Mouse (Mus musculus) heart, postnatal 0 days (tissue): ENCODE results near the gene Csf3r. TPM values are rescaled to one million over a fixed set of nuclear protein-coding genes. Genes with fewer than 3 reads are reported as not detected.
A peak's percentile ranks its signal among the peaks of the same experiment; 100 is the strongest.

ENCODE experiments used
- ATAC-seq: fragments of 200-750 bp; cut with Nextera tagmentation; 2 replicates; pipeline ENCODE4 v1.8.0; 2017; ENCODE audit warnings: low read depth, moderate number of reproducible peaks, moderate library complexity; ENCODE audit not compliant: insufficient read depth
- DNase-seq: peaks from one replicate; pipeline ENCODE4 v3.0.0-alpha.2; 2016; ENCODE audit warnings: low spot score
- H3K27ac ChIP-seq: fragments of 300-500 bp; sonication (generic); 2 replicates; pipeline ENCODE4 v1.5.1; 2014; ENCODE audit warnings: low read depth, mild to moderate bottlenecking
- H3K27me3 ChIP-seq: fragments of 300-500 bp; sonication (generic); 2 replicates; pipeline ENCODE4 v1.6.1; 2014; ENCODE audit warnings: low read length, mixed read lengths; ENCODE audit not compliant: control insufficient read depth, insufficient read depth
- H3K36me3 ChIP-seq: fragments of 300-500 bp; sonication (generic); replicated peaks from 2 replicates; pipeline ENCODE4 v1.6.1; 2014; ENCODE audit warnings: low read length, mixed read lengths; ENCODE audit not compliant: control insufficient read depth, insufficient read depth
- H3K4me1 ChIP-seq: fragments of 300-500 bp; sonication (generic); 2 replicates; pipeline ENCODE4 v1.6.1; 2014; ENCODE audit warnings: antibody characterized with exemption; ENCODE audit not compliant: control insufficient read depth, insufficient read depth
- H3K4me2 ChIP-seq: fragments of 300-500 bp; sonication (generic); 2 replicates; pipeline ENCODE4 v1.6.1; 2014; ENCODE audit warnings: low read depth, mild to moderate bottlenecking, low read length, moderate library complexity
- H3K4me3 ChIP-seq: fragments of 300-500 bp; sonication (generic); 2 replicates; pipeline ENCODE4 v1.5.1; 2014; ENCODE audit warnings: low read depth, low read length
- H3K9ac ChIP-seq: fragments of 300-500 bp; sonication (generic); replicated peaks from 2 replicates; pipeline ENCODE4 v1.6.1; 2014; ENCODE audit warnings: low read depth, low read length, mixed read lengths
- H3K9me3 ChIP-seq: fragments of 300-500 bp; sonication (generic); replicated peaks from 2 replicates; pipeline ENCODE4 v1.6.1; 2016; ENCODE audit warnings: low read length; ENCODE audit not compliant: control insufficient read depth
- CTCF ChIP-seq: IDR thresholded peaks from 2 replicates; pipeline ENCODE4 v1.5.1; 2016; ENCODE audit warnings: antibody characterized with exemption, control low read depth, low read depth
- EP300 ChIP-seq: IDR thresholded peaks from 2 replicates; pipeline ENCODE4 v1.6.1; 2016; ENCODE audit warnings: antibody characterized with exemption, low read depth
- WGBS: fragments of 180-500 bp; shearing (Covaris S2); extraction: QIAGEN DNeasy Blood & Tissue Kit; methylation state at CpG from one replicate; pipeline ENCODE4 v1.1.7; 2014; 5-methylcytosine and 5-hydroxymethylcytosine counted together
- polyA plus RNA-seq: library from polyadenylated mRNA; unstranded; fragments of >200 nt; fragmentation: Nextera tagmentation; extraction: Ambion mirVana; gene quantifications from 2 replicates; pipeline ENCODE4 v1.2.1, GENCODE M21; 2015
- total RNA-seq: library from RNA; depleted of rRNA; stranded (reverse); fragments of >200 nt; gene quantifications from 2 replicates; pipeline ENCODE4 v1.2.3, GENCODE M21; 2014; ENCODE audit warnings: low replicate concordance

The Csf3r gene
- total and polyA plus RNA-seq, 2 experiments from 2014 or later: 0.48 to 2.6 TPM

DNA sequence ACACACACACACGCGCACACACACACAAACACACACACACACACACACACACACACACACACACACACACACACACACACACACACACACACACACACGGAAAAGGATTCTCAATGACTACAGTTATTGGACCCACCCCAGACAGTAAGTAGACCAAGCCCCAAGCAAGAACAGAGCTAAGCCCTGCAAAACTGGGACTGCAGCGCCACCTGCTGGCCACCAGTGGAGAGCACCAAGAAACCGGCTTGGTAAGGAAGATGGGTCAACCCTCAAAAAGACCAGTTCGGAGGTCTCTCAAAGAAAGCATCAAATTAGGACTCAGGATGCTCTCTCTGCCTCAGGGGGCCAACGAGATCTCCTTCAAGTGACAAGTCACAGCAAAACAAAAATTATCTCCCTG is 34.2 kb upstream of the Csf3r start:
- Histone ChIP-seq H3K9me3 (no peaks in the 10 kb centered on the region), H3K9ac (no peak overlapping the region), H3K36me3 (no peaks in the 10 kb centered on the region), H3K27me3 (0 out of 2 replicates have a peak, but pooled peaks cover 7% of the 10 kb centered on the region), H3K27ac (no peak overlapping the region), H3K4me3 (no peak overlapping the region), H3K4me1 (no peaks in the 10 kb centered on the region), H3K4me2 (no peak overlapping the region)
- 15% methylated on average over 5 of the region's 7 CpGs for WGBS
- TF ChIP-seq CTCF (peak; percentile 73), EP300 (no peak)
- ATAC-seq (no peak), DNase-seq (no peak)

DNA sequence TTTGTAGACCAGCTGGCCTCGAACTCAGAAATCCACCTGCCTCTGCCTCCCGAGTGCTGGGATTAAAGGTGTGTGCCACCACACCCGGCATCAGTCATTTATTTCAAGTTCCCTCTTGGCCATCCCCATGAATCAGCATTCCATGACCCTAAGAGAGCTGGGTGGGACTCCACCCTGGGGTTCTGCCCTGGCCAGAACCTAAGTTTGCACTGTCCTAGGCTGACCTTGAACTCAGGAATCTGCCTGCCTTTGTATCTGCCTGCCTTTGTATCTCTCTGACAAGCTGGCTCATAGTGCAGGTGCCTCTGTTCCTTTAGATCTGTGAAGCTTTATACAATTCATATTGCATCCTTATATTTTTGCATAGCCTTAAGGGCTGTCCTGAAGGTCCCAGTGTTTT is 32.1 kb upstream of the Csf3r start:
- Histone ChIP-seq H3K27ac (no peak overlapping the region), H3K4me3 (no peak overlapping the region), H3K4me1 (no peaks in the 10 kb centered on the region), H3K27me3 (0 out of 2 replicates have a peak, but pooled peaks cover 7% of the 10 kb centered on the region), H3K36me3 (no peaks in the 10 kb centered on the region), H3K4me2 (no peak overlapping the region), H3K9me3 (no peaks in the 10 kb centered on the region), H3K9ac (no peak overlapping the region)
- ATAC-seq (no peak), DNase-seq (no peak)
- WGBS: 55% methylated on average over 3 of the region's 3 CpGs
- TF ChIP-seq EP300 (no peak), CTCF (no peak)

DNA sequence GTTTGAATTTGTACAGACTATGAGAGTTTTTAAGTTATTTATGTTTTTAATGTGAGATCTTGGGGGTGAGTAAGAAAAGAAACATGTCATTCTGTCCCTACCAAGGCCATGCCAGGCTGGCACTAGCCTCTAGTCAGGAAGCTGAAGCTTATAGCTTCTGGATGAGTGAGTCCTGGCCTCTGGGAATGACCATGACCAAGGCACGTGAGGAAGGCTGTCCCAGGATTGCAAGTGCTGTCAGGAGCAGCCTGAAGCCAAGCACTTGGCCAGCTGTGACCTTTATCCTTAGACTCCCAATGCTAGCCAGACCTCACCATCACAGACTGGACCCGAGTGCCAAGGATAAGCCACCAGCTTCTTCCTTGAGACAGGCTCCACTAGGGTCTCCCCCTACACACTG is 31.4 kb upstream of the Csf3r start:
- no peak overlapping the region for H3K4me2 ChIP-seq
- no peak for DNase-seq
- H3K9ac ChIP-seq: no peak overlapping the region
- H3K9me3 ChIP-seq: 0 out of 2 replicates have a peak, but pooled peaks cover 1% of the 10 kb centered on the region
- 39% methylated on average over 2 of the region's 2 CpGs for WGBS
- ATAC-seq: no peak
- H3K4me3 ChIP-seq: no peak overlapping the region
- TF ChIP-seq EP300: no peak
- TF ChIP-seq CTCF: no peak
- no peak overlapping the region for H3K27ac ChIP-seq
- H3K27me3 ChIP-seq: 0 out of 2 replicates have a peak, but pooled peaks cover 7% of the 10 kb centered on the region
- H3K4me1 ChIP-seq: no peaks in the 10 kb centered on the region
- no peaks in the 10 kb centered on the region for H3K36me3 ChIP-seq

DNA sequence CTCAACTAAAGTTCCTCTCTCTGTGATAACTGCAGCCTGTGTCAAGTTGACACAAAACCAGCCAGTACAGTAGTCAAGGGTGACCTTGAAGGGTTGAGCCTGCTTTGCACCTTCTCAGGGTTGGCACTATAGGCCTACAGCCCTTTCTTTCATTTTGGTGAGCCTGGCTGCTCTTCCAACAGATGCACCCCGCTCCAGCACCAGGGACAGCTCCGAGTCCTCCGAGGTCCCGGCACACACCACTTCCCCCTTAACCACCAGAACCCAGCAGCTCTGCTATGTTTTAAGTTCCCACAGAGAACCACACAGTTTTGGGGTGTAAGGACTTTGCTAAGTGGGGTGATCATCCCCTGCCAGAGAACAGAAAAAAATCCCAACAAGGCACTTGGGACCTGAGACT is 27.8 kb upstream of the Csf3r start:
- whole genome bisulfite sequencing: 3% methylated on average over 4 of the region's 4 CpGs
- Histone ChIP-seq H3K4me1 (no peaks in the 10 kb centered on the region), H3K9me3 (0 out of 2 replicates have a peak, but pooled peaks cover 7% of the 10 kb centered on the region), H3K27ac (no peak overlapping the region), H3K4me3 (no peak overlapping the region), H3K9ac (no peak overlapping the region), H3K4me2 (no peak overlapping the region), H3K36me3 (no peaks in the 10 kb centered on the region), H3K27me3 (no peaks in the 10 kb centered on the region)
- ATAC-seq: no peak
- TF ChIP-seq CTCF (no peak), EP300 (no peak)
- no peak for DNase-seq

DNA sequence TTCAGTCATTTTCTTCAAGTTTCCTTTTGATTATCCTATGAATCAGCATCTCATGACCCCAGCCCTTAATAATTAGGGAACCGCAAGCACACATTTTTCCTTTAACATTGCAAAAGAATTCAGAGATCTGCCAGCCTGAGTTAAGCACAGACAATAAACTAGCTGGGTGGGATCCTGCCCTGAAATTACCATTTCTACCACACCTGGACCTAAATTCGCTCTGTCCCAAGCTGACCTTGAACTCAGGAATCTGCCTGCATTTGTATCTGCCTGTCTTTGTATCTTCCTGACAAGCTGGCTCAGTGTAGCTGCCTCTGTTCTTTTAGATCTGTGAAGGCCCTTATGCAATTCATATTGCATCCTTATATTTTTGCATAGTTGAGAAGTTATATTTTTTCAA is 26.5 kb upstream of the Csf3r start:
- Histone ChIP-seq H3K9ac (no peak overlapping the region), H3K27ac (no peak overlapping the region), H3K9me3 (0 out of 2 replicates have a peak, but pooled peaks cover 7% of the 10 kb centered on the region), H3K4me2 (no peak overlapping the region), H3K4me3 (no peak overlapping the region), H3K27me3 (no peaks in the 10 kb centered on the region), H3K4me1 (no peaks in the 10 kb centered on the region), H3K36me3 (no peaks in the 10 kb centered on the region)
- 94% methylated on average over 2 of the region's 2 CpGs for WGBS
- ATAC-seq: no peak
- no peak for DNase-seq
- no peak for TF ChIP-seq EP300
- TF ChIP-seq CTCF: no peak
